Mouse (Mus musculus) MEL (cell line): ENCODE results near the gene Prkag3. TPM values are rescaled to one million over a fixed set of nuclear protein-coding genes. Genes with fewer than 3 reads are reported as not detected.

Experiments used
- polyA plus RNA-seq, 2 experiments: library from polyadenylated mRNA; stranded (reverse) in 1 of 2; unstranded in 1 of 2; fragments of >175 nt in 1 of 2; fragments of >200 nt in 1 of 2; gene quantifications; 2 replicates each; pipeline versions ENCODE4 v1.2.1 to v1.2.4; 2012; ENCODE audit warnings: low replicate concordance in 2 of 2, low read depth in 1 of 2; ENCODE audit not compliant: insufficient read length in 2 of 2, insufficient read depth in 1 of 2, missing spikeins in 1 of 2
- total RNA-seq: library from RNA; depleted of rRNA; stranded (reverse); fragments of 300-350 nt; gene quantifications from 2 replicates; pipeline ENCODE4 v1.2.3, GENCODE M21; 2012; rRNA removed

Prkag3 gene
- total and polyA plus RNA-seq, 3 experiments = 0.03 TPM; not detected in 2

Other genes with a start within 250 kb of the Prkag3 start
- 62.7 and 65.1 TPM in 2 replicates for gene Cnot9, start 243.2 kb downstream of the Prkag3 start, total RNA-seq
- 10 to 100 TPM in 1 of 2 experiments, not detected in 1; 85.0 TPM for gene Cnot9, start 243.2 kb downstream of the Prkag3 start, polyA plus RNA-seq
- 0.13 and 0.15 TPM in 2 replicates for gene Plcd4, start 206.3 kb downstream of the Prkag3 start, total RNA-seq
- under 1 TPM in 1 of 2 experiments, not detected in 1; 0.77 TPM for gene Plcd4, start 206.3 kb downstream of the Prkag3 start, polyA plus RNA-seq
- gene Usp37, start 204.9 kb downstream of the Prkag3 start, total RNA-seq = 24.0 and 27.7 TPM in 2 replicates
- gene Usp37, start 204.9 kb downstream of the Prkag3 start, polyA plus RNA-seq = 10 to 100 TPM; 17.8 to 77.6 TPM
- 9.2 and 10.6 TPM in 2 replicates for gene Zfp142, start 161.0 kb downstream of the Prkag3 start, total RNA-seq
- gene Zfp142, start 161.0 kb downstream of the Prkag3 start, polyA plus RNA-seq = 10 to 100 TPM in 1 of 2 experiments, not detected in 1; 21.8 TPM
- gene Bcs1l, start 160.9 kb downstream of the Prkag3 start, total RNA-seq = 24.5 and 27.7 TPM in 2 replicates
- 10 to 100 TPM in 1 of 2 experiments, not detected in 1; 35.0 TPM for gene Bcs1l, start 160.9 kb downstream of the Prkag3 start, polyA plus RNA-seq
- gene Rnf25, start 147.8 kb downstream of the Prkag3 start, total RNA-seq = 26.2 and 32.4 TPM in 2 replicates
- gene Rnf25, start 147.8 kb downstream of the Prkag3 start, polyA plus RNA-seq = 10 to 100 TPM in 1 of 2 experiments, not detected in 1; 49.7 TPM
- gene Stk36, start 147.8 kb downstream of the Prkag3 start, total RNA-seq = 0.23 and 0.26 TPM in 2 replicates
- under 1 TPM in 1 of 2 experiments, not detected in 1; 0.89 TPM for gene Stk36, start 147.8 kb downstream of the Prkag3 start, polyA plus RNA-seq
- gene Ttll4, start 87.5 kb downstream of the Prkag3 start, total RNA-seq = 27.8 and 31.1 TPM in 2 replicates
- gene Ttll4, start 87.5 kb downstream of the Prkag3 start, polyA plus RNA-seq = 10 to 100 TPM in 1 of 2 experiments, not detected in 1; 85.9 TPM
- gene Cyp27a1, start 35.6 kb downstream of the Prkag3 start, total RNA-seq = not detected in 2 replicates
- not detected for gene Cyp27a1, start 35.6 kb downstream of the Prkag3 start, polyA plus RNA-seq
- 0.20 TPM in 1 of 2 replicates, not detected in the other for gene Wnt6, start 22.7 kb upstream of the Prkag3 start, total RNA-seq
- not detected for gene Wnt6, start 22.7 kb upstream of the Prkag3 start, polyA plus RNA-seq
- gene Wnt10a, start 42.3 kb upstream of the Prkag3 start, total RNA-seq = not detected in 2 replicates
- gene Wnt10a, start 42.3 kb upstream of the Prkag3 start, polyA plus RNA-seq = not detected
- gene Cdk5r2, start 105.7 kb upstream of the Prkag3 start, total RNA-seq = not detected in 2 replicates
- not detected for gene Cdk5r2, start 105.7 kb upstream of the Prkag3 start, polyA plus RNA-seq
- gene Fev, start 136.2 kb upstream of the Prkag3 start, total RNA-seq = not detected in 2 replicates
- not detected for gene Fev, start 136.2 kb upstream of the Prkag3 start, polyA plus RNA-seq
- not detected in 2 replicates for gene Cryba2, start 143.9 kb upstream of the Prkag3 start, total RNA-seq
- gene Cryba2, start 143.9 kb upstream of the Prkag3 start, polyA plus RNA-seq = not detected
- gene Cfap65, start 186.4 kb upstream of the Prkag3 start, total RNA-seq = not detected in 2 replicates
- not detected for gene Cfap65, start 186.4 kb upstream of the Prkag3 start, polyA plus RNA-seq
- 0.04 TPM in 1 of 2 replicates, not detected in the other for gene Ihh, start 202.5 kb upstream of the Prkag3 start, total RNA-seq
- under 1 TPM in 1 of 2 experiments, not detected in 1; 0.07 TPM for gene Ihh, start 202.5 kb upstream of the Prkag3 start, polyA plus RNA-seq